Mouse (Mus musculus): ENCODE measurements around the gene Fermt2.

Gene Fermt2

GRCm38 (mm10) chr14:45462875-45463475 is 66.9 kb downstream of the Fermt2 start:
- no peak for DNase-seq

GRCm38 (mm10) chr14:45462374-45462773 is 67.5 kb downstream of the Fermt2 start:
- no peak for DNase-seq

- no peak for DNase-seq
These were observed 68.0 kb downstream of the Fermt2 start for GRCm38 (mm10) chr14:45461945-45462344.

GRCm38 (mm10) chr14:45460491-45460890 is 69.4 kb downstream of the Fermt2 start:
- no peak for DNase-seq

GRCm38 (mm10) chr14:45459877-45460276 is 70.0 kb downstream of the Fermt2 start:
- no peak for DNase-seq

- DNase-seq: no peak
These were observed 72.9 kb downstream of the Fermt2 start for GRCm38 (mm10) chr14:45457003-45457402.

- no peak for DNase-seq
These were observed 73.4 kb downstream of the Fermt2 start for GRCm38 (mm10) chr14:45456502-45456846.

GRCm38 (mm10) chr14:45455651-45456501 is 74.0 kb downstream of the Fermt2 start:
- no peak for DNase-seq

- no peak for DNase-seq
These were observed 76.2 kb downstream of the Fermt2 start for GRCm38 (mm10) chr14:45453538-45454233.

GRCm38 (mm10) chr14:45452861-45453512 is 76.9 kb downstream of the Fermt2 start:
- peak; percentile 43 for DNase-seq

- no peak for DNase-seq
These were observed 77.8 kb downstream of the Fermt2 start for GRCm38 (mm10) chr14:45452148-45452547.

GRCm38 (mm10) chr14:45451090-45451489 is 78.8 kb downstream of the Fermt2 start:
- no peak for DNase-seq

GRCm38 (mm10) chr14:45446777-45447176 is 83.1 kb downstream of the Fermt2 start:
- no peak for DNase-seq

- DNase-seq: no peak
These were observed 84.5 kb downstream of the Fermt2 start for GRCm38 (mm10) chr14:45445445-45445844.

- DNase-seq: no peak
These were observed 85.0 kb downstream of the Fermt2 start for GRCm38 (mm10) chr14:45444870-45445269.

GRCm38 (mm10) chr14:45442781-45443560 is 86.9 kb downstream of the Fermt2 start:
- DNase-seq: no peak

GRCm38 (mm10) chr14:45441291-45441690 is 88.6 kb downstream of the Fermt2 start:
- DNase-seq: no peak

GRCm38 (mm10) chr14:45439387-45439786 is 90.5 kb downstream of the Fermt2 start:
- no peak for DNase-seq

GRCm38 (mm10) chr14:45438931-45439275 is 91.0 kb downstream of the Fermt2 start:
- no peak for DNase-seq

- DNase-seq: no peak
These were observed 91.5 kb downstream of the Fermt2 start for GRCm38 (mm10) chr14:45438250-45438930.

- DNase-seq: no peak
These were observed 95.7 kb downstream of the Fermt2 start for GRCm38 (mm10) chr14:45434220-45434619.

GRCm38 (mm10) chr14:45432003-45432402 is 97.9 kb downstream of the Fermt2 start:
- no peak for DNase-seq
